Mouse (Mus musculus) forebrain, embryonic 14.5 days (tissue): Measurements from ENCODE around the gene Pde2a. TPM values are rescaled to one million over a fixed set of nuclear protein-coding genes. Genes with fewer than 3 reads are reported as not detected.

Experiments
- ATAC-seq: fragments of 200-750 bp; cut with Nextera tagmentation; 2 replicates; pipeline ENCODE4 v1.8.0; 2017; ENCODE audit warnings: mild to moderate bottlenecking, moderate library complexity
- DNase-seq: peaks from one replicate; pipeline ENCODE4 v3.0.0-alpha.2; 2015; ENCODE audit warnings: low spot score
- H3K27ac ChIP-seq: fragments of 300-500 bp; sonication (generic); 2 replicates; pipeline ENCODE4 v1.5.1; 2014; ENCODE audit warnings: low read depth, mild to moderate bottlenecking, control low read depth, low read length, moderate library complexity
- H3K27me3 ChIP-seq: fragments of 300-500 bp; sonication (generic); replicated peaks from 2 replicates; pipeline ENCODE4 v1.6.1; 2014; ENCODE audit warnings: low read length, control low read depth, mixed read lengths; ENCODE audit not compliant: control insufficient read depth, insufficient read depth
- H3K36me3 ChIP-seq: fragments of 300-500 bp; sonication (generic); 2 replicates; pipeline ENCODE4 v1.6.1; 2014; ENCODE audit warnings: low read length, control low read depth; ENCODE audit not compliant: control insufficient read depth, insufficient read depth
- H3K4me1 ChIP-seq: fragments of 300-500 bp; sonication (generic); 2 replicates; pipeline ENCODE4 v1.6.1; 2014; ENCODE audit warnings: antibody characterized with exemption, low read length, control low read depth; ENCODE audit not compliant: control insufficient read depth, insufficient read depth
- H3K4me2 ChIP-seq: fragments of 300-500 bp; sonication (generic); 2 replicates; pipeline ENCODE4 v1.6.1; 2014; ENCODE audit warnings: mild to moderate bottlenecking, control low read depth, low read length
- H3K4me3 ChIP-seq: fragments of 300-500 bp; sonication (generic); 2 replicates; pipeline ENCODE4 v1.5.1; 2014; ENCODE audit warnings: low read depth, low read length, control low read depth
- H3K9ac ChIP-seq: fragments of 300-500 bp; sonication (generic); 2 replicates; pipeline ENCODE4 v1.6.1; 2014; ENCODE audit warnings: mild to moderate bottlenecking, low read length, control low read depth, moderate library complexity
- H3K9me3 ChIP-seq: fragments of 300-500 bp; sonication (generic); replicated peaks from 2 replicates; pipeline ENCODE4 v1.6.1; 2016; ENCODE audit warnings: low read length, control low read depth, mixed read lengths; ENCODE audit not compliant: control insufficient read depth
- WGBS: fragments of 180-500 bp; shearing (Covaris S2); extraction: QIAGEN DNeasy Blood & Tissue Kit; methylation state at CpG from one replicate; pipeline ENCODE4 v1.1.7; 2014; 5-methylcytosine and 5-hydroxymethylcytosine counted together
- polyA plus RNA-seq: library from polyadenylated mRNA; unstranded; fragments of >200 nt; fragmentation: Nextera tagmentation; extraction: Ambion mirVana; gene quantifications from 2 replicates; pipeline ENCODE4 v1.2.1, GENCODE M21; 2014

The Pde2a gene
- polyA plus RNA-seq, 1 experiment from 2014 or later: 27.0 TPM

DNA sequence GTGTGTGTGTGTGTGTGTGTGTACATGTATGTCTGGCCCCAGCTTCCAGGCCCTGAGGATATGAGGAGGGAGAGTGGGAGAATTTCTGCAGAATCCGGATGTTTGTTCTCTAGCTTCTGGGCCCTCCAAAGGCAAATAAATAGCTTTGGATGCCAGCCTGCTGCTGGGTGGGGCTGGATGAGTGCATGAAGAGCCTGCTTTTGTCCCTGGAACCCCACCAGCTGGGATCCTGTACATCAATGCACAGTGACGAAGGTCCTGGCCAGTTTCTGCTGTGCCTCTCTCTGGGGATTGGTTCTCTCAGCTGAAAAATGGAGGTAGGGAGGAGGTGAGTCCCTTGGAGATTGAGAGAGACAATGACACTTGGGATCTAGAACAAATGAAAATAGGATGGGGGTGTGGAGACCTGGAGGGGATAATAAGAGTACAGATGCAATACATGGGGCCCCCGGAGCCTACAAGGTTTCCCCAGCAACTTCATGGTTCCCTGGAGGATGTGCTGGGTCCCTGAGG, 50.5 kb downstream of the Pde2a start:
- Histone ChIP-seq H3K36me3 (no peaks in the 10 kb centered on the region), H3K4me3 (no peak overlapping the region), H3K4me1 (peaks cover 3% of the 10 kb centered on the region; the same call in 1 of the 2 replicates), H3K9ac (no peak overlapping the region), H3K27me3 (no peaks in the 10 kb centered on the region), H3K27ac (no peak overlapping the region; the same call in 1 of the 2 replicates), H3K4me2 (no peak overlapping the region), H3K9me3 (no peaks in the 10 kb centered on the region)
- ATAC-seq: no peak
- no peak for DNase-seq
- 56% methylated on average over 3 of the region's 3 CpGs for WGBS

GRCm38 (mm10) chr7:101472598-101473558, 51.4 kb downstream of the Pde2a start:
- 56% methylated on average over 10 of the region's 10 CpGs for WGBS
- H3K36me3 ChIP-seq: no peaks in the 10 kb centered on the region
- ATAC-seq: no peak

GRCm38 (mm10) chr7:101474399-101474811, 52.9 kb downstream of the Pde2a start:
- WGBS: 90% methylated on average over 5 of the region's 5 CpGs

More at GRCm38 (mm10) chr7:101472598-101473558, 51.4 kb downstream of the Pde2a start:
- H3K27ac ChIP-seq: no peak overlapping the region
- H3K27me3 ChIP-seq: no peaks in the 10 kb centered on the region
- no peak overlapping the region for H3K9ac ChIP-seq
- no peak overlapping the region for H3K4me3 ChIP-seq
- peaks cover 3% of the 10 kb centered on the region; the same call in 1 of the 2 replicates for H3K4me1 ChIP-seq
- no peaks in the 10 kb centered on the region for H3K9me3 ChIP-seq
- no peak for DNase-seq
- no peak overlapping the region for H3K4me2 ChIP-seq

DNA sequence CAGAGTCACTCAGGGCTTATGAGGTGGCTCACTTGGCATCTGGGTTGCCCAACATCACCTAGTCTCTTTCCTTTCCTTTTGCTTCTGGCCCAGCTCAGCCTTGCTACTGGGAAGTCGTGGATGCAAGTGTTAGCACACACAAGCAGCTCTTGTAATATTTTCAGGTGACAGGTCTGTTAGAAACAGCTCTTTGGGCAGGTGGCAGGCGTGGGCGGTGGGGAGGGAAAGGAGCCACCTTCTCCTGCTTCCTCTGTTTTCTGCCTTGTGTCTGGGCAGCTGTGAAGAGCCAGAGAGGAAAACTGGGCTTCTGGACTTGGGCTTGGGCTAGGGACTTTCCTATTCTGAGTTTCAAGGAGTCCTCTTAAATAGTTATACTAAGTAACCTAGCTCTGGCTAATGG, 54.5 kb downstream of the Pde2a start:
- no peak for DNase-seq
- Histone ChIP-seq H3K9me3 (no peaks in the 10 kb centered on the region), H3K27ac (no peak overlapping the region), H3K9ac (no peak overlapping the region), H3K4me1 (no peaks in the 10 kb centered on the region), H3K4me2 (no peak overlapping the region), H3K36me3 (no peaks in the 10 kb centered on the region), H3K4me3 (no peak overlapping the region), H3K27me3 (no peaks in the 10 kb centered on the region)
- ATAC-seq: no peak
- 82% methylated on average over 3 of the region's 3 CpGs for WGBS

More at GRCm38 (mm10) chr7:101474399-101474811, 52.9 kb downstream of the Pde2a start:
- DNase-seq (no peak), ATAC-seq (no peak)
- Histone ChIP-seq H3K9me3 (no peaks in the 10 kb centered on the region), H3K9ac (no peak overlapping the region), H3K27me3 (no peaks in the 10 kb centered on the region), H3K36me3 (no peaks in the 10 kb centered on the region), H3K4me2 (no peak overlapping the region), H3K4me1 (peaks cover 1% of the 10 kb centered on the region; the same call in 1 of the 2 replicates), H3K4me3 (no peak overlapping the region), H3K27ac (no peak overlapping the region)

DNA sequence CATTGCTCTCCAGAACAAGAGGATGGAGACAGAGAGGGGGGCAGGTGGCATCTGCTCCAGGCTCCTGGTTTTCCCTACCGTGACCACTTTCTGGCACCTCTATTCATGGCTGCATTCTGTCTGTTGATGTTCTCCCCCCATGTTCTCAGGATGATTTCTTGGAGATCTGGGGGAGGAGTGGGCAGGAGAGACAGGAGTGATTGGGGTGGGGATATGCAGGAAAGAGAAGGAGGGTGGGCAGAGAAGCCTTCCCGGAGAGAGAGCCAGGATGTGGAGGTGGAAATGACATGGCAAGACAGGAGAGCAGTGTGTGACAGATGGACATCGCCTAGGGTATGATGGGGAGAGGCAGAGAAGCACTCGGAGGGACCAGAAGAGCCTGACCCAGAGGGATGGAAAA, 55.0 kb downstream of the Pde2a start:
- Histone ChIP-seq H3K4me2 (no peak overlapping the region), H3K27ac (no peak overlapping the region), H3K9me3 (no peaks in the 10 kb centered on the region), H3K4me1 (no peaks in the 10 kb centered on the region), H3K36me3 (no peaks in the 10 kb centered on the region), H3K27me3 (no peaks in the 10 kb centered on the region), H3K9ac (no peak overlapping the region), H3K4me3 (no peak overlapping the region)
- no peak for DNase-seq
- WGBS: 78% methylated on average over 4 of the region's 4 CpGs
- no peak for ATAC-seq

DNA sequence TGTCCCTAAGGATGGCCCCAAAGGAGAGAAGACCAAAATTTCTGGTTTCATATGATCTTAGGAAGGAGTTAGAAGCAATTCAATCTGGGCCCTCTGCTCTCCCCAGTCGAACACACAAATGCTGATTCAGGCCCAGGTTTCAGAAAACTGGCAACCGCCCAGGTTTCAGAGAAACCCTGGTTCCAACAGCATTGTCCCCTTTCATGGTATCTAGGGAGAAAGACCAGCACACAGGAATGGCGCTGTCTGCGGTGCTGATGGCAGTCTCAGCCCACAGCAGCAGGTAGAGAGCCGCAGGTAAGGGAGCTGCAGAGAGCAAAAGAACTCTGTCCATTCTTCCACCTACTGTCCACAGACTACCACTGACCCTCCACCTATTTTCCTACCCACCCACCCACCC, 55.7 kb downstream of the Pde2a start:
- DNase-seq: peak; percentile 27
- WGBS: 46% methylated on average over 5 of the region's 5 CpGs

GRCm38 (mm10) chr7:101478099-101478498, 56.6 kb downstream of the Pde2a start:
- Histone ChIP-seq H3K4me1 (peaks cover 6% of the 10 kb centered on the region), H3K9ac (no peak overlapping the region), H3K4me2 (no peak overlapping the region), H3K36me3 (no peaks in the 10 kb centered on the region), H3K4me3 (no peak overlapping the region), H3K9me3 (no peaks in the 10 kb centered on the region), H3K27ac (no peak overlapping the region), H3K27me3 (no peaks in the 10 kb centered on the region)
- DNase-seq (no peak), ATAC-seq (no peak)
- 75% methylated on average over 5 of the region's 5 CpGs for WGBS

More for the DNA sequence above, 55.7 kb downstream of the Pde2a start:
- no peaks in the 10 kb centered on the region for H3K36me3 ChIP-seq
- no peak for ATAC-seq
- no peak overlapping the region for H3K4me2 ChIP-seq
- H3K4me3 ChIP-seq: no peak overlapping the region
- H3K9ac ChIP-seq: no peak overlapping the region
- no peak overlapping the region for H3K27ac ChIP-seq
- no peaks in the 10 kb centered on the region for H3K9me3 ChIP-seq
- H3K27me3 ChIP-seq: no peaks in the 10 kb centered on the region
- no peaks in the 10 kb centered on the region for H3K4me1 ChIP-seq

DNA sequence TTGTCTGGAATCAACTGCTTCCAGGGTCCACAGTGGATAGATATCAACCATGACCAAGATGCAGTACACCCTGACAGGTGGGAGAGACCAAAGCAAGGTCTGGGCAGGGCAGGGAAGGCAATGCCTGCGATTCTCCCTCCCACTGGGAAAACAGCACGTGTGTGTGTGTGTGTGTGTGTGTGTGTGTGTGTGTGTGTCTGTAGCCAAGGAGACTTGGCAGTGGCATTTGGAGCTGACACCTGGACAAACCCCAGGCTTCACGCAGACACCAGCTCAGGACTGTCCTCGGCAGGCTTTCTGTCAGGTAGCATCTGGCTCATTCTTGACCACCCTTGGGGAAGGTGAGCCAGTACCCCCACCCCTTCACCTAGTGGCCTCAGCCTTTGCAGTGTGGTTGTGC, 58.4 kb downstream of the Pde2a start:
- Histone ChIP-seq H3K4me2 (no peak overlapping the region), H3K4me1 (peaks cover 6% of the 10 kb centered on the region), H3K27me3 (no peaks in the 10 kb centered on the region), H3K27ac (no peak overlapping the region), H3K4me3 (no peak overlapping the region), H3K9me3 (no peaks in the 10 kb centered on the region), H3K36me3 (no peaks in the 10 kb centered on the region), H3K9ac (no peak overlapping the region)
- DNase-seq (no peak), ATAC-seq (no peak)
- 75% methylated on average over 4 of the region's 4 CpGs for WGBS

GRCm38 (mm10) chr7:101480671-101481070, 59.2 kb downstream of the Pde2a start:
- 58% methylated on average over 6 of the region's 6 CpGs for WGBS
- no peaks in the 10 kb centered on the region for H3K9me3 ChIP-seq
- no peaks in the 10 kb centered on the region for H3K36me3 ChIP-seq
- peaks cover 6% of the 10 kb centered on the region for H3K4me1 ChIP-seq
- H3K9ac ChIP-seq: no peak overlapping the region
- no peak overlapping the region for H3K4me2 ChIP-seq
- H3K4me3 ChIP-seq: no peak overlapping the region
- H3K27me3 ChIP-seq: no peaks in the 10 kb centered on the region
- ATAC-seq: no peak
- no peak overlapping the region for H3K27ac ChIP-seq
- no peak for DNase-seq
